Mouse (Mus musculus): ENCODE data around the gene Safb2. TPM values are rescaled to one million over a fixed set of nuclear protein-coding genes. Genes with fewer than 3 reads are reported as not detected.

Gene Safb2
- polyA plus RNA-seq, 1 experiment from 2014 or later, result 56.1 TPM

- ATAC-seq (ENCODE audit: low FRiP score), result no peak
- Histone ChIP-seq H3K9ac (ENCODE audit: low read depth, low read length) (no peak overlapping the region), H3K4me1 (replicated peaks; ENCODE audit: control insufficient read depth, insufficient read depth, low read length) (peaks cover 3% of the 10 kb centered on the region; the same call in 1 of the 2 replicates)
Observed at GRCm38 (mm10) chr17:56547116-56547845, 37.1 kb downstream of the Safb2 start.

GRCm38 (mm10) chr17:56546576-56546975 lies 37.8 kb downstream of the Safb2 start:
- no peaks in the 10 kb centered on the region; the same call in 1 of the 2 replicates for H3K4me1 ChIP-seq (replicated peaks; ENCODE audit: control insufficient read depth, insufficient read depth, low read length)
- no peak for ATAC-seq (ENCODE audit: low FRiP score)
- H3K4me3 ChIP-seq (ENCODE audit: low read depth, low read length), result no peak overlapping the region
- no peaks in the 10 kb centered on the region for H3K36me3 ChIP-seq (ENCODE audit: control insufficient read depth, insufficient read depth, low read length)
- WGBS, result 86% methylated on average over 5 of the region's 5 CpGs
- no peak overlapping the region for H3K4me2 ChIP-seq (replicated peaks; ENCODE audit: low read depth, low read length)
- no peak overlapping the region for H3K27ac ChIP-seq (ENCODE audit: low read depth, low read length)
- no peaks in the 10 kb centered on the region for H3K9me3 ChIP-seq (ENCODE audit: control insufficient read depth, low read length)
- no peak overlapping the region for H3K9ac ChIP-seq (ENCODE audit: low read depth, low read length)
- no peaks in the 10 kb centered on the region for H3K27me3 ChIP-seq (ENCODE audit: control insufficient read depth, insufficient read depth, low read length)
- no peak for DNase-seq (ENCODE audit: low spot score)

More at GRCm38 (mm10) chr17:56547116-56547845, 37.1 kb downstream of the Safb2 start:
- Histone ChIP-seq H3K27ac (ENCODE audit: low read depth, low read length) (no peak overlapping the region), H3K9me3 (ENCODE audit: control insufficient read depth, low read length) (no peaks in the 10 kb centered on the region), H3K36me3 (ENCODE audit: control insufficient read depth, insufficient read depth, low read length) (no peaks in the 10 kb centered on the region), H3K4me2 (replicated peaks; ENCODE audit: low read depth, low read length) (no peak overlapping the region), H3K4me3 (ENCODE audit: low read depth, low read length) (no peak overlapping the region), H3K27me3 (ENCODE audit: control insufficient read depth, insufficient read depth, low read length) (no peaks in the 10 kb centered on the region)
- DNase-seq (ENCODE audit: low spot score), result no peak
- WGBS, result 59% methylated on average over 17 of the region's 17 CpGs

GRCm38 (mm10) chr17:56545945-56546344 lies 38.4 kb downstream of the Safb2 start:
- no peak for ATAC-seq (ENCODE audit: low FRiP score)
- no peak overlapping the region for H3K27ac ChIP-seq (ENCODE audit: low read depth, low read length)

GRCm38 (mm10) chr17:56544699-56545387 lies 39.5 kb downstream of the Safb2 start:
- no peaks in the 10 kb centered on the region; the same call in 1 of the 2 replicates for H3K4me1 ChIP-seq (replicated peaks; ENCODE audit: control insufficient read depth, insufficient read depth, low read length)
- DNase-seq (ENCODE audit: low spot score), result no peak

More at GRCm38 (mm10) chr17:56545945-56546344, 38.4 kb downstream of the Safb2 start:
- Histone ChIP-seq H3K27me3 (ENCODE audit: control insufficient read depth, insufficient read depth, low read length) (no peaks in the 10 kb centered on the region), H3K9ac (ENCODE audit: low read depth, low read length) (no peak overlapping the region), H3K4me1 (replicated peaks; ENCODE audit: control insufficient read depth, insufficient read depth, low read length) (no peaks in the 10 kb centered on the region; the same call in 1 of the 2 replicates), H3K4me3 (ENCODE audit: low read depth, low read length) (no peak overlapping the region), H3K4me2 (replicated peaks; ENCODE audit: low read depth, low read length) (no peak overlapping the region), H3K9me3 (ENCODE audit: control insufficient read depth, low read length) (no peaks in the 10 kb centered on the region), H3K36me3 (ENCODE audit: control insufficient read depth, insufficient read depth, low read length) (no peaks in the 10 kb centered on the region)
- 67% methylated on average over 1 of the region's 1 CpGs for WGBS
- DNase-seq (ENCODE audit: low spot score), result no peak

DNA sequence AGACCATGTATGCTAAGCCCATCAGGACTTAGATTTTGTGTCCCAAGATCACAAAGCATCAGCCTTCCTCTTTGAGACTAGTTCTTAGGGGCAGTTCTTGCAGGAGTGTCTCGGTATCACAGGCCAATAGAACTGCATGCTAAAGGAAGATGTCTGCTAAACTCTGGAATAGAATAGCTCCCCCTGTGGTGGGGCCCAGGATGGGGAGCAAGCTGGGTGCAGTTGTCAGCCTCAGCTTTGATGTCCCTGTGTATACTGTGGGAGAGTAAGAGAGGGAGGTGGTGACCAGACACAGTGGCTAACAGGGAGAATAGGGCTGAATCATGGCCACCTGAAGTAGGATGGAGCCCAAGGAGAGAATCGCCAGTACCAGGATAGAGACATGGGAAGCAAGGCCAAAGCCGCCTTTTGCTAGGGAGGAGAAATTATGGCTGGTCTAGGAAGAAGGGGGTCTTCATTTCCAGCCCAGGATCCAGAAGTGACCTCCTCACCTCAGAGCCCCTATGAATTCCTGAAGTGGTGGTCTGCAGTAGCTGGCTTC lies 40.6 kb downstream of the Safb2 start:
- Histone ChIP-seq H3K4me3 (ENCODE audit: low read depth, low read length) (no peak overlapping the region), H3K4me1 (replicated peaks; ENCODE audit: control insufficient read depth, insufficient read depth, low read length) (no peaks in the 10 kb centered on the region; the same call in 1 of the 2 replicates), H3K9ac (ENCODE audit: low read depth, low read length) (no peak overlapping the region), H3K9me3 (ENCODE audit: control insufficient read depth, low read length) (no peaks in the 10 kb centered on the region), H3K27me3 (ENCODE audit: control insufficient read depth, insufficient read depth, low read length) (no peaks in the 10 kb centered on the region), H3K36me3 (ENCODE audit: control insufficient read depth, insufficient read depth, low read length) (no peaks in the 10 kb centered on the region), H3K27ac (ENCODE audit: low read depth, low read length) (no peak overlapping the region), H3K4me2 (replicated peaks; ENCODE audit: low read depth, low read length) (no peak overlapping the region)
- DNase-seq (ENCODE audit: low spot score), result no peak
- 82% methylated on average over 3 of the region's 3 CpGs for WGBS
- ATAC-seq (ENCODE audit: low FRiP score), result no peak

More at GRCm38 (mm10) chr17:56544699-56545387, 39.5 kb downstream of the Safb2 start:
- H3K27ac ChIP-seq (ENCODE audit: low read depth, low read length), result no peak overlapping the region
- no peak for ATAC-seq (ENCODE audit: low FRiP score)
- H3K27me3 ChIP-seq (ENCODE audit: control insufficient read depth, insufficient read depth, low read length), result no peaks in the 10 kb centered on the region
- no peak overlapping the region for H3K4me2 ChIP-seq (replicated peaks; ENCODE audit: low read depth, low read length)
- no peak overlapping the region for H3K9ac ChIP-seq (ENCODE audit: low read depth, low read length)
- no peaks in the 10 kb centered on the region for H3K36me3 ChIP-seq (ENCODE audit: control insufficient read depth, insufficient read depth, low read length)
- 76% methylated on average over 7 of the region's 7 CpGs for WGBS
- no peak overlapping the region for H3K4me3 ChIP-seq (ENCODE audit: low read depth, low read length)
- no peaks in the 10 kb centered on the region for H3K9me3 ChIP-seq (ENCODE audit: control insufficient read depth, low read length)

- Histone ChIP-seq H3K27me3 (ENCODE audit: control insufficient read depth, insufficient read depth, low read length) (no peaks in the 10 kb centered on the region), H3K9ac (ENCODE audit: low read depth, low read length) (no peak overlapping the region), H3K27ac (ENCODE audit: low read depth, low read length) (no peak overlapping the region), H3K36me3 (ENCODE audit: control insufficient read depth, insufficient read depth, low read length) (no peaks in the 10 kb centered on the region), H3K9me3 (ENCODE audit: control insufficient read depth, low read length) (no peaks in the 10 kb centered on the region), H3K4me3 (ENCODE audit: low read depth, low read length) (no peak overlapping the region), H3K4me2 (replicated peaks; ENCODE audit: low read depth, low read length) (no peak overlapping the region), H3K4me1 (replicated peaks; ENCODE audit: control insufficient read depth, insufficient read depth, low read length) (no peaks in the 10 kb centered on the region; the same call in 1 of the 2 replicates)
- WGBS, result 53% methylated on average over 8 of the region's 8 CpGs
- DNase-seq (ENCODE audit: low spot score), result no peak
- no peak for ATAC-seq (ENCODE audit: low FRiP score)
Observed at GRCm38 (mm10) chr17:56542736-56543135, 41.6 kb downstream of the Safb2 start.

DNA sequence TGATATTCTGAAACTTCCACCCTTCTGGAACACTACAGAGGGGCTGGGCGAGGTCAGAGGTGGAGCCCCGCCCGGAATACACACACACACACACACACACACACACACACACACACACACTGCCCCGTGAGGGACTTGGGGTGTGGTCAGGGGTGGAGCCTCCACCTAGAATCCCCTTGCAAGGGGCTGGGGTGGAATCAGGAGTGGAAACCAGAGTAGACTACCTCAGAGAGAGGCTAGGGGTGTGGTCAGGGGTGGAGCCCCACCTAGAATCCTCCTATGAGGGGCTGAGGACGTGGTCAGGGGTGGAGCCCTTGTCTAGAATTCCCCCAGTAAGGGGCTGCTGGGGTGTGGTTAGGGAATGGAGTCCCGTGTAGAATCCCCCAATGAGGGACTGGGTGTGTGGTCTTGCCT lies 43.8 kb downstream of the Safb2 start:
- Histone ChIP-seq H3K27ac (ENCODE audit: low read depth, low read length) (no peak overlapping the region), H3K27me3 (ENCODE audit: control insufficient read depth, insufficient read depth, low read length) (no peaks in the 10 kb centered on the region), H3K4me3 (ENCODE audit: low read depth, low read length) (no peak overlapping the region), H3K4me1 (replicated peaks; ENCODE audit: control insufficient read depth, insufficient read depth, low read length) (no peaks in the 10 kb centered on the region; the same call in 1 of the 2 replicates), H3K9ac (ENCODE audit: low read depth, low read length) (no peak overlapping the region), H3K4me2 (replicated peaks; ENCODE audit: low read depth, low read length) (no peak overlapping the region), H3K9me3 (ENCODE audit: control insufficient read depth, low read length) (no peaks in the 10 kb centered on the region), H3K36me3 (ENCODE audit: control insufficient read depth, insufficient read depth, low read length) (no peaks in the 10 kb centered on the region)
- ATAC-seq (ENCODE audit: low FRiP score), result peak; percentile 39; the same call in 1 of the 2 replicates
- WGBS, result 30% methylated on average over 6 of the region's 6 CpGs
- DNase-seq (ENCODE audit: low spot score), result no peak

- H3K4me2 ChIP-seq (replicated peaks; ENCODE audit: low read depth, low read length), result no peak overlapping the region
- H3K4me1 ChIP-seq (replicated peaks; ENCODE audit: control insufficient read depth, insufficient read depth, low read length), result no peaks in the 10 kb centered on the region; the same call in 1 of the 2 replicates
- H3K27me3 ChIP-seq (ENCODE audit: control insufficient read depth, insufficient read depth, low read length), result no peaks in the 10 kb centered on the region
- WGBS, result 24% methylated on average over 8 of the region's 8 CpGs
- no peaks in the 10 kb centered on the region for H3K9me3 ChIP-seq (ENCODE audit: control insufficient read depth, low read length)
- H3K27ac ChIP-seq (ENCODE audit: low read depth, low read length), result no peak overlapping the region
- DNase-seq (ENCODE audit: low spot score), result no peak
- no peak overlapping the region for H3K4me3 ChIP-seq (ENCODE audit: low read depth, low read length)
- ATAC-seq (ENCODE audit: low FRiP score), result peak; percentile 46; the same call in 1 of the 2 replicates
- H3K9ac ChIP-seq (ENCODE audit: low read depth, low read length), result no peak overlapping the region
- no peaks in the 10 kb centered on the region for H3K36me3 ChIP-seq (ENCODE audit: control insufficient read depth, insufficient read depth, low read length)
Observed at GRCm38 (mm10) chr17:56537912-56538311, 46.5 kb downstream of the Safb2 start.
